Mouse (Mus musculus) spleen, adult 2 months (tissue): ENCODE measurements at regions not wholly inside any gene's neighbourhood (a gene's known extent, or its start where the extent isn't known, plus 50 kb on each side); places are given as distances from the start of the nearest gene placed in this dataset.

Experiments used
- DNase-seq, 2 experiments: peaks; one replicate each; pipeline versions ENCODE4 v3.0.0 to v3.0.0-alpha.2; 2012 to 2021; ENCODE audit warnings: low spot score in 2 of 2, low read depth in 1 of 2
- H3K27ac ChIP-seq: fragments of 200-500 bp; 2 replicates; pipeline ENCODE4 v1.5.1; 2012; ENCODE audit warnings: low read length, inconsistent platforms; ENCODE audit not compliant: insufficient read depth
- H3K27me3 ChIP-seq: fragments of 200-500 bp; 2 replicates; pipeline ENCODE4 v1.6.1; 2012; ENCODE audit warnings: mild to moderate bottlenecking, moderate library complexity, low read length, inconsistent platforms; ENCODE audit not compliant: control insufficient read depth, insufficient read depth
- H3K36me3 ChIP-seq: fragments of 200-500 bp; 2 replicates; pipeline ENCODE4 v1.6.1; 2012; ENCODE audit warnings: mild to moderate bottlenecking, low read length, inconsistent platforms; ENCODE audit not compliant: control insufficient read depth, insufficient read depth
- H3K4me1 ChIP-seq: fragments of 200-500 bp; 2 replicates; pipeline ENCODE4 v1.6.1; 2011; ENCODE audit warnings: inconsistent platforms; ENCODE audit not compliant: control insufficient read depth, insufficient read depth, insufficient read length
- H3K4me3 ChIP-seq: fragments of 200-500 bp; 2 replicates; pipeline ENCODE4 v1.5.1; 2011; ENCODE audit warnings: mild to moderate bottlenecking, inconsistent platforms; ENCODE audit not compliant: insufficient read depth, insufficient read length; ENCODE audit errors: extremely low read depth
- CTCF ChIP-seq: fragments of 200-500 bp; IDR thresholded peaks from 2 replicates; pipeline ENCODE4 v1.5.1; 2011; ENCODE audit warnings: mild to moderate bottlenecking, inconsistent platforms; ENCODE audit not compliant: insufficient read depth, insufficient read length, insufficient replicate concordance; ENCODE audit errors: extremely low read depth
- POLR2A ChIP-seq: fragments of 200-500 bp; IDR thresholded peaks from 2 replicates; pipeline ENCODE4 v1.6.1; 2011; ENCODE audit warnings: low read depth, low read length, inconsistent platforms
- WGBS: fragments of 180-500 bp; shearing (Covaris S2); methylation state at CpG from one replicate; pipeline ENCODE4 v1.1.7; 2018; 5-methylcytosine and 5-hydroxymethylcytosine counted together

- no peaks in the 10 kb centered on the region for H3K36me3 ChIP-seq
- WGBS = 91% methylated on average over 3 of the region's 3 CpGs
- no peak for DNase-seq
- H3K4me1 ChIP-seq = no peaks in the 10 kb centered on the region
- H3K27me3 ChIP-seq = no peaks in the 10 kb centered on the region
- no peak for TF ChIP-seq POLR2A
- no peak for TF ChIP-seq CTCF
- H3K4me3 ChIP-seq = no peak overlapping the region
- no peak overlapping the region for H3K27ac ChIP-seq
Observed at GRCm38 (mm10) chr19:54555351-54555750, 511.4 kb downstream of the Adra2a start.

DNA sequence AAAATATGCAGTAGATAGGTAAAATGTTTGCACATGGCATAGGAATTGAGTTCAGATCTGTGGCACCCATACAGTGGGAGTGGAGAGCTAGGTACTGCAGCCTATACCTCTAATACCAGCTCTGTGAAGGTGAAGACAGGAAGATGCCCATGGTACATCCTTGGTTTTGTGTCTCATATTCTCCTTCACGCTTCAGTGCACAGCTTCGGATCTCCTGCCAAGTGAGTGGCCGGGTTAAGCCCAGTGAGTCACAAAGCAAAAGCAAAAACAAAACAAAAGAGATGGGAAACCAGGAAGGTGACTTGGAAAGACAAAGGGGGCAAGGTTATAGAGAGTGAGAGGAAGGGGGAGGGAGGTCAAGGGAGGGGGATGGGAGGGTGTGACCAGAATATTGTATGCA lies 514.0 kb downstream of the Adra2a start:
- H3K27me3 ChIP-seq = no peaks in the 10 kb centered on the region
- H3K27ac ChIP-seq = no peak overlapping the region
- no peak for TF ChIP-seq CTCF
- TF ChIP-seq POLR2A = no peak
- DNase-seq = no peak
- H3K36me3 ChIP-seq = no peaks in the 10 kb centered on the region
- no peaks in the 10 kb centered on the region for H3K4me1 ChIP-seq
- H3K4me3 ChIP-seq = no peak overlapping the region
- 90% methylated on average over 3 of the region's 3 CpGs for WGBS

GRCm38 (mm10) chr19:54583574-54583973 lies 539.6 kb downstream of the Adra2a start:
- no peaks in the 10 kb centered on the region for H3K36me3 ChIP-seq
- WGBS = 86% methylated on average over 2 of the region's 2 CpGs
- no peaks in the 10 kb centered on the region for H3K27me3 ChIP-seq
- H3K4me3 ChIP-seq = no peak overlapping the region
- no peak for TF ChIP-seq CTCF
- no peak for TF ChIP-seq POLR2A
- no peaks in the 10 kb centered on the region for H3K4me1 ChIP-seq
- no peak for DNase-seq
- no peak overlapping the region for H3K27ac ChIP-seq

DNA sequence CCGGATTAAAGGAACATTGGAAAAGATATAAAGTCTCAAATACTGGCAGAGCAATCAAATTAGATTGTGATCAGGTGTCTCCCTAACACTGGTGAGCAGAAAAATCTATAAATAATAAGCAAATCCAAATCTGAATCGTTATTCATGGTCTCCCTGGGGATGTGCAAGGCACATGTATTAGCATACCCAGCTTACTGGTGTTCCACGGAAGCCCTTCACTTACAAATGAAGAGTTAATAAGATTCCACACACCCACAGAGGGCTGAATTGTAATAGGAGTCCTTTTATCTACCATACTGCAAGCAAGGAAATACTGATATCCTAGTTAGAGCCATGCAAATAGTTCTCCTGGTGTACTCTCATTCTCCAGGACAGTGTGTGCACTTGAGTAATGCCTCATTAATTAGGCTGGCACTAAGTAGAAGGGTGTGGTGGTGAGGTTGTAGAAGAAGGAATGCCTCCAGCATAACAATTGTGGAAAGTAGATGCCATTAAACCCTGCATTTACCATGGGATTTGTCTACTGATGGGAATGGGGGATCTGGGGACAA lies 540.8 kb downstream of the Adra2a start:
- WGBS = 70% methylated on average over 3 of the region's 3 CpGs
- H3K27ac ChIP-seq = no peak overlapping the region
- no peaks in the 10 kb centered on the region for H3K36me3 ChIP-seq
- H3K27me3 ChIP-seq = no peaks in the 10 kb centered on the region
- DNase-seq = no peak
- no peak overlapping the region for H3K4me3 ChIP-seq
- H3K4me1 ChIP-seq = no peaks in the 10 kb centered on the region
- TF ChIP-seq CTCF (no peak), POLR2A (no peak)

- WGBS = 74% methylated on average over 1 of the region's 1 CpGs
- Histone ChIP-seq H3K4me3 (no peak overlapping the region), H3K36me3 (no peaks in the 10 kb centered on the region), H3K4me1 (no peaks in the 10 kb centered on the region), H3K27ac (no peak overlapping the region), H3K27me3 (no peaks in the 10 kb centered on the region)
- no peak for DNase-seq
- no peak for TF ChIP-seq CTCF
- TF ChIP-seq POLR2A = no peak
Observed at GRCm38 (mm10) chr19:54585326-54585725, 541.4 kb downstream of the Adra2a start.

DNA sequence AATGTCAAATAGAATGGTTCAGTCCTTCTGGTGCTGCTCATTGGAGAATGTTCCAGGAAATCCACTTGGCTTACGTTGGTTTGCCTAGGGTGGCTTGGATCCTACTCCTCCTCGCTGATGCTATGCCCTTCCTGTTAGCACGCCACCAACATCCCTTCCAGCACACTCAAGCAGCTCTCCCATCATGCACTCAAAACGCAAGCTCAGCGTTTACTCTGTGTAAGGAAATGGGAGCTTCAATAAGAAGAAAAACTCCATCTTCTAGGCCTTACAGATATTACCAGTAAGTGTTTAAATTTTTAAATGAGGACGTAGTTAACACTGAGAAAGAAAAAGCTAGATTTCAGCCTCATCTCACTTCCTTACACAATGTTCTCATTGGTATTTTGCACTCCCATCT lies 523.7 kb downstream of the Gpam start:
- Histone ChIP-seq H3K27me3 (no peaks in the 10 kb centered on the region), H3K27ac (no peak overlapping the region), H3K4me1 (no peaks in the 10 kb centered on the region), H3K4me3 (no peak overlapping the region), H3K36me3 (no peaks in the 10 kb centered on the region)
- WGBS = 84% methylated on average over 6 of the region's 6 CpGs
- TF ChIP-seq CTCF (no peak), POLR2A (no peak)
- no peak for DNase-seq

- Histone ChIP-seq H3K36me3 (no peaks in the 10 kb centered on the region), H3K27ac (no peak overlapping the region), H3K27me3 (no peaks in the 10 kb centered on the region), H3K4me3 (no peak overlapping the region), H3K4me1 (no peaks in the 10 kb centered on the region)
- no peak for TF ChIP-seq POLR2A
- TF ChIP-seq CTCF = no peak
- DNase-seq = no peak
- 88% methylated on average over 1 of the region's 1 CpGs for WGBS
Observed at GRCm38 (mm10) chr19:54605346-54605745, 521.7 kb downstream of the Gpam start.
